Mouse (Mus musculus) liver, embryonic 14.5 days (tissue): Measurements from ENCODE around the gene Ms4a6c. TPM values are rescaled to one million over a fixed set of nuclear protein-coding genes. Genes with fewer than 3 reads are reported as not detected.

Experiments used
- ATAC-seq: fragments of 200-750 bp; cut with Nextera tagmentation; 2 replicates; pipeline ENCODE4 v1.8.0; 2017; ENCODE audit warnings: moderate number of reproducible peaks, mild to moderate bottlenecking, moderate library complexity; ENCODE audit not compliant: insufficient read depth
- DNase-seq, 3 experiments: peaks; one replicate each; pipeline ENCODE4 v3.0.0-alpha.2; 2012 to 2013; ENCODE audit warnings: low read depth in 3 of 3, low spot score in 3 of 3
- H3K27ac ChIP-seq: fragments of 300-500 bp; sonication (generic); 2 replicates; pipeline ENCODE4 v1.5.1; 2014; ENCODE audit warnings: moderate library complexity, mild to moderate bottlenecking, control low read depth, inconsistent platforms
- H3K27me3 ChIP-seq: fragments of 300-500 bp; sonication (generic); 2 replicates; pipeline ENCODE4 v1.6.1; 2014; ENCODE audit warnings: mild to moderate bottlenecking, low read length, moderate library complexity; ENCODE audit not compliant: control insufficient read depth, insufficient read depth
- H3K36me3 ChIP-seq: fragments of 300-500 bp; sonication (generic); replicated peaks from 2 replicates; pipeline ENCODE4 v1.6.1; 2014; ENCODE audit warnings: low read depth; ENCODE audit not compliant: control insufficient read depth, insufficient read depth
- H3K4me1 ChIP-seq, 2 experiments: fragments of 200-500 bp in 1 of 2; fragments of 300-500 bp in 1 of 2; sonication (generic) in 1 of 2; replicated peaks; 2 replicates each; pipeline ENCODE4 v1.6.1; 2012 to 2014; ENCODE audit warnings: antibody characterized with exemption in 1 of 2, inconsistent platforms in 1 of 2, low read length in 1 of 2; ENCODE audit not compliant: control insufficient read depth in 2 of 2, insufficient read depth in 2 of 2
- H3K4me2 ChIP-seq: fragments of 300-500 bp; sonication (generic); 2 replicates; pipeline ENCODE4 v1.6.1; 2014; ENCODE audit warnings: low read depth, mild to moderate bottlenecking, control low read depth, moderate library complexity
- H3K4me3 ChIP-seq, 2 experiments: fragments of 200-500 bp in 1 of 2; fragments of 300-500 bp in 1 of 2; sonication (generic) in 1 of 2; 2 replicates each; pipeline ENCODE4 v1.5.1; 2012 to 2014; ENCODE audit warnings: low read depth in 2 of 2, low read length in 2 of 2, mild to moderate bottlenecking in 2 of 2, control low read depth in 1 of 2, inconsistent platforms in 1 of 2, moderate library complexity in 1 of 2; ENCODE audit not compliant: insufficient read depth in 1 of 2
- H3K9ac ChIP-seq: fragments of 300-500 bp; sonication (generic); replicated peaks from 2 replicates; pipeline ENCODE4 v1.6.1; 2014; ENCODE audit warnings: mild to moderate bottlenecking, control low read depth, moderate library complexity
- H3K9me3 ChIP-seq: fragments of 300-500 bp; sonication (generic); 2 replicates; pipeline ENCODE4 v1.6.1; 2016; ENCODE audit warnings: low read length, mixed read lengths; ENCODE audit not compliant: control insufficient read depth
- CTCF ChIP-seq: IDR thresholded peaks from 2 replicates; pipeline ENCODE4 v1.5.1; 2016; ENCODE audit warnings: antibody characterized with exemption, low read depth, control low read depth
- EP300 ChIP-seq: IDR thresholded peaks from 2 replicates; pipeline ENCODE4 v1.6.1; 2016; ENCODE audit warnings: antibody characterized with exemption, low read depth
- WGBS: fragments of 180-500 bp; shearing (Covaris S2); extraction: QIAGEN DNeasy Blood & Tissue Kit; methylation state at CpG from one replicate; pipeline ENCODE4 v1.1.7; 2014; ENCODE audit not compliant: insufficient replicate concordance; 5-methylcytosine and 5-hydroxymethylcytosine counted together
- polyA plus RNA-seq, 2 experiments: library from polyadenylated mRNA; depleted of rRNA in 1 of 2; stranded (reverse) in 1 of 2; unstranded in 1 of 2; fragments of >200 nt; fragmentation: Nextera tagmentation in 1 of 2; extraction: Ambion mirVana in 1 of 2; gene quantifications; 2 replicates each; pipeline versions ENCODE4 v1.2.1 to v1.2.3; 2012 to 2014

The Ms4a6c gene
- polyA plus RNA-seq, 2 experiments: 4.2 to 6.3 TPM

DNA sequence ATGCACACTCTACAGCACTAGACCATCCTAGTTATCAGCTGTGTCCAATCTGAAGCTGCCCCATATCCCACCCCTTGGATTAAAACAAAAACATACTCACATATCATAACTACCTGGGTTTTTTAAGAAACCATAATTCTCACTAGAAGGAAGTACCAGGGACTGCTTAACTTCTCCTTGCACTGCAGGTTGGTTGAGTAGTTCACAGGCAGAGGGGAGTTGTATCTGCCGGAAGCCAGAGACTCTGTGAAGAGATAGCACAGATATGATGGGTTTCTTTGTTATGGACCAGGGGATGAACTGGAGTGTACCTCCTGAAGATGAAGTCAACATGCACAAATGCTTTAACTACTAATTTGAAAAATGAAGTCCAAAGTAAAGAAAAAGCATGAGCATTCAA is 31.6 kb downstream of the Ms4a6c start:
- WGBS: 61% methylated on average over 1 of the region's 1 CpGs

DNA sequence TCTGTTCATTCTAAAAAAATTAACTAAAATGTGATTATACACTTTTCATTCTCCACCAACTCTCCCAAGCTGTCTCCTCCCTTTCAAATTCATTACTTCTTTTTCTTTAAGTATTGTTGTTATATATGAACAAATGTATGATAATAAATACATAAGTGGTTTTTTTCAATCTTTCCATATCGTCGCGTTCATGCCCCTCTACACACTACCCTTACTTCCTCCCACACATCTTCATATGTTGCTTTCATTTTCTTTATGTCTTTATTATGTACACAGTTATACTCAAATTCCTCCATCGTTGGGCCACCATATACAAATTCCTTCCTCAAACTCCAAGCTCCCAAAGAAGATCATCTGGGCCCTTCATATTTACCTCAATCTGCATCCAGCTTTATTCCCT is 32.2 kb downstream of the Ms4a6c start:
- Histone ChIP-seq H3K4me3 (no peak overlapping the region), H3K27ac (no peak overlapping the region), H3K9me3 (no peaks in the 10 kb centered on the region), H3K9ac (no peak overlapping the region), H3K4me2 (no peak overlapping the region), H3K27me3 (no peaks in the 10 kb centered on the region), H3K4me1 (no peaks in the 10 kb centered on the region), H3K36me3 (no peaks in the 10 kb centered on the region)
- ATAC-seq: no peak
- no peak for DNase-seq
- WGBS: 66% methylated on average over 4 of the region's 4 CpGs
- TF ChIP-seq EP300 (no peak), CTCF (no peak)

More for the DNA sequence above, 31.6 kb downstream of the Ms4a6c start:
- H3K27ac ChIP-seq: no peak overlapping the region
- ATAC-seq (no peak), DNase-seq (no peak)
- no peaks in the 10 kb centered on the region for H3K9me3 ChIP-seq
- TF ChIP-seq CTCF: no peak
- no peak for TF ChIP-seq EP300
- H3K4me3 ChIP-seq: no peak overlapping the region
- no peaks in the 10 kb centered on the region for H3K4me1 ChIP-seq
- no peak overlapping the region for H3K9ac ChIP-seq
- no peaks in the 10 kb centered on the region for H3K27me3 ChIP-seq
- H3K4me2 ChIP-seq: no peak overlapping the region
- no peaks in the 10 kb centered on the region for H3K36me3 ChIP-seq

DNA sequence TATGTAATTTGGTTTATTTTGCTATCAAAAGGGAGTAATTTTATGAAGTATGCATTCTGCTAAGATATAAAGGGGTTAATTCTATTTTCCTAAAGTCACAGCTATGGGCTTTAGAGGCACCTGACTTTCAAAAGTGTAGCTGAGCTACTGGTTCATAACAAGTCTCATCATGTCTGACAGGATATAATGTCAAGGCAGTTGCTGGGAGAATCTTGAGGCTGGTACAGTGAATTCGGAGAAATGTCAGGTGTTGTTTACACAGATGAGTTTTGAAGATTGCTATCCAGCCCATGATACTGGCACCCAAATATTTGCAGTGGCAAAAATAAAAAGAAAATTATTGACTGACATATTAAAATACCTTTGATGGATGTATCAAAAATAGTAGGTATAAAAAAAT is 35.7 kb downstream of the Ms4a6c start:
- Histone ChIP-seq H3K9me3 (no peaks in the 10 kb centered on the region), H3K4me2 (no peak overlapping the region), H3K9ac (no peak overlapping the region), H3K27ac (no peak overlapping the region), H3K36me3 (no peaks in the 10 kb centered on the region), H3K27me3 (no peaks in the 10 kb centered on the region), H3K4me3 (no peak overlapping the region), H3K4me1 (no peaks in the 10 kb centered on the region)
- no peak for TF ChIP-seq CTCF
- no peak for TF ChIP-seq EP300
- ATAC-seq (no peak), DNase-seq (no peak)
- WGBS: 66% methylated on average over 1 of the region's 1 CpGs

DNA sequence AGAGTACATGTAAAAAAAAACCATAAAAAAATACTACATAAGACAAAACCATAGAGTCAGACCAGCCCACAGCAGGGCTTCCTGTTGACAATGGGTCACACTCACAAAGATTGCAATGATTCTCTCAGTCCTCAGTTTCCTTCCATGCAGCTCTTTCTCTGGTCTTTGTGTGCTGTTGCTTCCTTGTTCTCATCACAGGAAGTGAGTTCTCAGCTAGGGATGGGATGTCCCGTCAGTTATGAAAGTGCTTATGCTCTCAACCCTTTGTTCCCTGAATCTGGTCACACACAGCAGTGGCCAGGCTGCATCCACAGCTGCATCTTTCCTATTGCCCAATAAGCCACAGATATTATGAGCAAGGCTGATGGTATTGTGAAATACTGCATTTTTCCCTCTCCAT is 44.3 kb downstream of the Ms4a6c start:
- TF ChIP-seq EP300 (no peak), CTCF (no peak)
- H3K4me1 ChIP-seq: no peaks in the 10 kb centered on the region
- H3K27ac ChIP-seq: no peak overlapping the region
- no peaks in the 10 kb centered on the region for H3K36me3 ChIP-seq
- ATAC-seq (no peak), DNase-seq (no peak)
- 25% methylated on average over 1 of the region's 1 CpGs for WGBS
- no peaks in the 10 kb centered on the region for H3K9me3 ChIP-seq
- H3K4me3 ChIP-seq: no peak overlapping the region
- no peaks in the 10 kb centered on the region for H3K27me3 ChIP-seq
- H3K9ac ChIP-seq: no peak overlapping the region
- no peak overlapping the region for H3K4me2 ChIP-seq

DNA sequence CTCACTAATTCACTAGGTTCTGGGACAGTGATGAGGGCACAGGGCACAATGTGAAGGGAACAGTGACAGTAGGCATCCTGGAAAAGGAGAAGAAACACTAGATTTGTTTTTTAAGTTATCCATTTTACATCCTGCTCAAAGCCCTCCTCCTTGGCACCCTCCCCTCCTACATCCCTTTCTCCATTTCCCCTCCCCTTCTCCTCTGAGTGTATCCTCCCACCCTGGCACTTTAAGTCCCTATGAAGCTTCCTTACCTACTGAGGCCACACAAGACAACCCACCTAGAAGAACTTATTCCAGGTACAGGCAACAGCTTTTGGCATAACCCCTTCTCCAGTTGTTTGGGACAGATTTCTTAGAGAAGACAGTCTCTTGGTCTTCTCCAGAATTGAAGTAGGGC is 47.1 kb downstream of the Ms4a6c start, which contains the start of gene Ms4a6b:
Ms4a6b (plus strand) TSS at position 267 of the 400 bp plus-strand sequence.
- no peak for TF ChIP-seq EP300
- no peak for TF ChIP-seq CTCF
- H3K4me2 ChIP-seq: no peak within 1 kb of the TSS
- H3K9me3 ChIP-seq: no peaks in the 10 kb centered on the region
- no peak within 1 kb of the TSS for H3K27ac ChIP-seq
- no peaks in the 10 kb centered on the region for H3K27me3 ChIP-seq
- H3K4me3 ChIP-seq: no peak within 1 kb of the TSS
- no peaks in the 10 kb centered on the region for H3K4me1 ChIP-seq
- no peak for ATAC-seq
- DNase-seq: no peak
- H3K9ac ChIP-seq: no peak within 1 kb of the TSS
- H3K36me3 ChIP-seq: no peaks in the 10 kb centered on the region
